Mouse (Mus musculus) mature B cell (primary cell): ENCODE measurements at regions not wholly inside any gene's neighbourhood (a gene's known extent, or its start where the extent isn't known, plus 50 kb on each side); places are given as distances from the start of the nearest gene placed in this dataset.

ENCODE experiments used
- in situ Hi-C: fragments of 300-500 bp; cut with MboI; formaldehyde crosslinking; loops from 2 replicates; pipeline ENCODE4 v1.14.3; 2019

DNA sequence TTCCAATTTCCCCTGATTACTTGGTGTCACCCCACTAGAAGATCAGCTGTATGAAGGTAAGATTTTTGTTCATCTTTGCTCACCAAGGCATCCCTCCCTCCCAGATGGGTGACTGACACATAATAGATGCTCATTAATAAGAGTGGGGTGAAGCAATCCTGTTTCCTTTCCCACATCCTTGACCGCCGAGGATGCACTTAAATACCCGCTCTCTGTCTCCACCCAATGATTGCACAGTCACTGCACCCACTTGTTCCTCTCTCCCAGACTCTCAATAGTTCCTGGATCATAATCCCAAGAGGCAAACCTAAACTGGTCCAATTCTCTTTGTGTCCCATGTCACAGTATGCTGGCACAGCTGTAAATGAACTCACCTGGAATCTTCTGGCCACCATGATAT, 86.4 kb upstream of the Ccn6 start:
- in situ Hi-C loops = no loop called here

DNA sequence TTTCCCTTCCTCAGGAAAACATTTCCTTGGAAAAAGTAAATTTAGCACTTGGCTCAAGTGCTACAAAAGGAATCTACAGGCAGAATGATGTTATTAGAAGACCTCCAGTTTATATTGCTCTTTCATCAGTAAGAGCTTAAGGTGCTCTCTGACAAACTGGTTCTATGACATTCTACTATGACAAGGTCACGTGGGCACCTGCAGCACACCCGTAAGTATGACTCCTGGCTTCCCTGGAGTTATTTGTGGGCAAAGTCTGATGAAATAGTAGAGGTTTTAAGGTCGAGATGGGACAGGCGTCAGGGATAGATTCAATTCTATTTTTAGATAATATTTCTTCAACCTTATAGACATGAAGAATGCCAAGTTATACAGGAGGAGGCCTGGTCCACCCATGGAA, 84.9 kb upstream of the Ccn6 start:
- in situ Hi-C loops = no loop called here

DNA sequence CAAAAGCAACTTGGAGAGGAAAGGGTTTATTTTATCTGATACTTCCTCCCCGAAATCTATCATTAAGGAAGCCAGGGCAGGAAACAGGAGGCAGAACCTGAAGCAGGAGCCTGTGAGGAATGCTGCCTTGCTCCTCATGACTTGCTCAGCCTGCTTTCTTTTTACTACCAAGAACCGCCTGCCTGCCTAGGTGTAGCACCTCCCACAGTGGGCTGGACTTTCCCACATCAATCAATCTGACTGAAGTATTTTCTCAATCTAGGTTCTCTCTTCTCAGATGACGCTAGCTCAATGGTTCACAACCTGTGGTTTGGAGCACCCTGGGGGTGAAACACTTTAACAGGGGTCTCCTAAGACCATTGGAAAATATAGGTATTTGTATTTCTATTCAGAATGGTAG, 83.4 kb upstream of the Ccn6 start:
- in situ Hi-C loops = no loop called here

DNA sequence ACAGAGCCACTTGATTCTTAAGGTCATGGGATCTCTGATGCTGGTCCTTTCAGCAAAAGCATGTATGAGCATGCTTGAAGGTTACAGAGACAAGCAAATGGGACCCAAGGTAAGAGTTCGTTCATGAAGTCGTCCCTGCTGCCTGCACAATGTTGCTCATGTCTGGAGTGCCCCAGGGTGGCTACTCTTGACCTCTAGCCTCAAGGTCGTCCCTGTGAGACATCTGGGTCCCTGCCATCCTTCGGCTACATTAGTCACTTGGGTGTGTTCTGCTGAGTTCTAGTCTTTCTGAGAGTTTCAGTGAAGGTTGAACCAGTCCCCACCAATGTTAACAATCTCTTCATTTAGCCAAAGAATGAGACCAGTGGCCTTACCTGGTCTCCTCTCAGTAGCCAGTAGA, 81.5 kb upstream of the Ccn6 start:
- in situ Hi-C loops = no loop called here

DNA sequence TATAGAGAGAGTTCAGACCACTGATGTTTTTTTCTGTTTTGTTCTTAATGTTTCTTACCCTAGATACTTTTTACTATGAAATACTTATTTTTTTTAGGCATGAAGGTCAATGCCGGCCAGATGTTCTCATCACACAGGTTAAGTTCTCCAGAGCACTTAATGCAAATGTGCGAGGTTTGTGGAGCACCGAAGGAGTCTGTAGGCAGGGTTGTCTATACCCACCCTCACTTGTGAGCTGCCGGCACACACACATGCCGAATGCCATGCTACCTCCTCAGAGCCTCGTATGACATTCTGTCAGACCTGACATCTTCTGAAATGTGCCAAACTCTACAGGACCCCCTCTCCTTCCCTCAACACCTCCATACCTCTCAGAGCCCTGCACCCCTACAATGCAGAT, 80.5 kb upstream of the Ccn6 start:
- in situ Hi-C loops = no loop called here

DNA sequence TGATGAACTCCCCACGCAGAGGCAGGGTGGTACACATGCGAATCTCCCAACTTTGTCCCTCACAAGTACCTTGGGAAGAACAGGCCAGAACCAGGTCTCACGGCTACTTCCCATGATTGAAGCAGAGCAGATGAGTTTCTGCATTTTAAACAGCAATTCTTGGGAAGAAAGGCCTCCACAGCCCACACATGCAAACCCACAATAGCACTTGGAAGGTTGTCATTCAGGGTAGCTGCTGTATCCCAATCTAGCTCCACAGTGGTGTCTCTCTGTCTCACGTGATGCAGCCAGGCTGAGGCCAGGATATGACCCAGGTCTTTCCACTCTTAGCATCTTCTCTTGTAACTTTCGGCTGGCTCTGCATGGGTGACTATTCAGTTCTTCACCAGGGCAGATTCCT, 78.8 kb upstream of the Ccn6 start:
- in situ Hi-C loops = no loop called here

DNA sequence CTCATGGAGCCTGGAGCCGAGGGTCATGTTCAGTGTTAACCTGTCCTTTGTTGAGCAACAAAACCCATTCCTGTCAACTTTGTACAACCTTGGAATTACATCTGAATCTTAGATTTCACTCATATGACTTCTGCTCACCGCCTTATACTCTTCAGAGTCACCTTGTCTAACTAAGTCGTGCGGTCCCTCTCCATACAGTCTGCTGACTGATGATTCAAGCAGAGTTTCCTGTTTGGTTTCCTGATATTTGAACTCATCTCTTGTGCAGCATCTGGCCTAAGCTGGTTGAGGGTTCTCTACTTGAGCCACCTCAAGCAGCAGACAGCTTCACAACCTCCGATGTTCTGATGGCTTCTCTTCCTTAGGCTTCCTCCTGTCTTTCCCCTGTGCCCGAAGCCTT, 78.3 kb upstream of the Ccn6 start:
- in situ Hi-C loops = no loop called here

- in situ Hi-C loops = no loop called here
Measured at GRCm38 (mm10) chr10:39241486-39241885, 77.9 kb upstream of the Ccn6 start.

- in situ Hi-C loops = no loop called here
Measured at GRCm38 (mm10) chr10:39240966-39241365, 77.4 kb upstream of the Ccn6 start.

- in situ Hi-C loops = no loop called here
Measured at GRCm38 (mm10) chr10:39240178-39240791, 76.7 kb upstream of the Ccn6 start.

- in situ Hi-C loops = loop anchor here (5.0 kb wide), 1 partner anchor 283 kb away; no protein-coding TSS in a partner anchor
Measured at GRCm38 (mm10) chr10:39239498-39240177, 76.0 kb upstream of the Ccn6 start.

DNA sequence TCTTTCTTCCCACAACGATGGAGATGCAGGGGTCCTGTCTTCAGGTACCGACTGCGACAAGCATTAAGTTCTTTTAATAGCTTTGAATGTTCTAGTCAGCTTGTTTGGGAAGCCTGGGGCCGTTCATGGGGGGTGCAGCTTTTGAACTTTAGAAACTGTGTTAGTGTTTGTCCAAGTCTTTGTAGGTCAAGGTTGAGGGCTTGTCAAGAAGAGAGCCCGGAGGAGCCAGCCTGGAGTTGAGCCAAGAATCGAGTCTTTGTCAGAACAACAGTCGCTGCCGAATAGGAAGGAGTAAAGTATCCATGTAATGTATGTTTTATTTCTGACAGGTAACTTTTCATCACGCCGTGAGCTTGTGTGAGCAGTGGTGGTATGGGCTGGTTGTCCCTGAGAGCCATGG, 75.0 kb upstream of the Ccn6 start:
- in situ Hi-C loops = loop anchor here (5.0 kb wide), 1 partner anchor 284 kb away; no protein-coding TSS in a partner anchor

GRCm38 (mm10) chr10:39237549-39237948, 74.0 kb upstream of the Ccn6 start:
- in situ Hi-C loops = loop anchor here (5.0 kb wide), 1 partner anchor 285 kb away; no protein-coding TSS in a partner anchor

DNA sequence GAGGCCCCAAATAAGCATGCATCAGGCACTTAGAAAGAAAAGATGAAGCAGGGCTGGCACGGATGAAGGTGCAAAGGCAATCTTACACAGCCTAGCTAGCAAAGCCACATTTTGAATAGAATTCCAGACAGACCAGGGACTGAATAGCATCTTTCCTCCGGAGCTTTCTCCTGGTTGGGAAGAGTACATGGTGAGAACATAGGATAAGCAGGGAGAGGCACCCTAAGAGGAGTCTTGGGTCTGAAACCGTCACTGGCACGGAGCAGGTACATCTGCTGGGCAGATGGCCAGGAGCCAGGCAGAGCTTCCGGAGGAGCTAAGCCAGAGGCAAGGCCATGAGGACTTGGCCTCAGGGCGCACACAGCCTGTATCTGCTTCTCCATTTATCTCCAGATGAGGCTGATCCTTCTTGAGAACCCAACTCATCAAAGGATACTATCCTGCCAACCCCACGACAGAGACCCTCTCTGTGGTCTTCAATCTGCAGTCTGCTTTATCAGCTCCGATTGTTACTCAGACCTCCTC, 70.4 kb upstream of the Ccn6 start:
- in situ Hi-C loops = no loop called here

DNA sequence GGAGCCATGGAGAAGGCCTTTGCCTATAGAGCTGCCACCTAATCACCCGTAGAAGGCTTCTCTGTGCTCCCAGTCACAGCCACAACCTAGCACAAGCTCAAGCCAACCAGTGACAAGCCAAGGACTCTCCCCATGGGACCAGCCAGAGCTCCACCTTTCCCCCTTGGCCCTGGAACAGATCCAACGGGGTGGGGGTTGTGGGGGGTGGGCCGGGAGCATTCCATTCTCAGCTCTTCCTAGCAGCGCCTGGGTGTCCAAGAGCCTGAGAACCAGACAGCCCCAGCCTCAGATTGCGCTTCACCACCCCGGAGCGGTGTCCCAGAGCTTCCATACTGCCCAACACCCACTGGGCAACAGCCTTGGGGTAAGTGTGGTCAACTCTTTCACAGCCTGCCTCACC, 69.6 kb upstream of the Ccn6 start:
- in situ Hi-C loops = no loop called here

GRCm38 (mm10) chr10:39230634-39231410, 67.2 kb upstream of the Ccn6 start:
- in situ Hi-C loops = no loop called here

- in situ Hi-C loops = no loop called here
Measured at GRCm38 (mm10) chr10:39229233-39229632, 65.6 kb upstream of the Ccn6 start.

GRCm38 (mm10) chr10:39228027-39228426, 64.4 kb upstream of the Ccn6 start:
- in situ Hi-C loops = no loop called here

GRCm38 (mm10) chr10:39227499-39227942, 63.9 kb upstream of the Ccn6 start:
- in situ Hi-C loops = no loop called here

DNA sequence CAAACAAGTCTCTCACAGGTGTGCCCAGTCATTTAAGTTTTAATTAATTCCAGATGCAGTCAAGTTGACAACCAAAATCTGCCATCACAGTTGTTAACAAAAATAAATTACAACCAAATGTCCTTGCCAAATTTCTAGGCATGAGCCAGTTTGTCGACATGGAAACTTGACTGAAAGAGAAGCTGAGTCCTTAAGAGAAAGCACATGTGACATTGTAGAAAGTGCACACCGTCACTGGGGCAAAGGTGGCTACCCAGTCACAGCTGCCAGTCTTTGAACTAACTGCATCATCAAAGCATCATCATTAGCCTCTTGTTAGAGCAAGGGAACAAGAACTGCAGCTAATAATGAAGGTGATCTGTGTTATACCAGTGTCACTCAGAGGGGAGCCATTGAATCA, 62.9 kb upstream of the Ccn6 start:
- in situ Hi-C loops = no loop called here

DNA sequence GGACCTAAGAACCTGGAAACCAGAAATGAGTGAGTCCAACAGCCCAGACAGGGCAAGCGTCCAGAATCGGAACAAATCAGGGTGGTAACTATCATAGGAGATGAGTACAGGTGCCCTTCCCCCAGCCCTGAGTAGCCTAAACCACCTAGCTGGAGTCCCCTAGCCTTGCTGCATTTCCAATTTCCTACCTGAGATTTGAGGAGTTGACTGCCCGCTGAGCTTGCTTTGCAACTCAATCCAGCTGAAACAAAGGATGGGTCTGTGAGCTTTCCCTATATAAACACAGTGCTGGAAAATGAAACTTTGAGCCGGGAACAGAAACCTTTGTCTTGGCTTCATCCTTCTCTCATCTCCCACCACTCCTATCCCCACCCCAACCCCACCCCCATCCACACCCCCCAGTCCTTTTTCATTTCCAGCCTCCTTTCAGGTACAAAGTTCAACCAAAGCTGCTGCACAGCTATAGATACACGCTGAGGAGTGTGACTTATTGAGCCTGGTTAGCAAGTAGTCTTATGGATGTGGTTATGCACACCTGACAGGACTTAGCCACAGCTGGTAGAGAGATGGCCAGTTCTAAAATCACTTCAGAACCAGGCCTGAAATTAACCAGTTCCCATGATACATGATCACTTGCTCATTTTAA, 61.0 kb upstream of the Ccn6 start:
- in situ Hi-C loops = no loop called here

- in situ Hi-C loops = no loop called here
Measured at GRCm38 (mm10) chr10:39221028-39221427, 57.4 kb upstream of the Ccn6 start.
